In genomic region chr6:51002713-51003112, GRCm38 (mm10) we compare ENCODE assay signal across 19 mouse cellular contexts.
DNase-seq lines count a peak whose midpoint lies in the region; ATAC-seq lines count a peak whose summit lies in the region.
"Had no signal": no experiment of that assay in that cellular context is flagged by ENCODE, and none has a peak within 500 bp of the region (broad histone marks: within the 10 kb centered on the region; RNA-seq: fewer than 3 reads in every experiment).

No protein-coding gene starts in this region.

- no peak overlapping the region for H3K9ac ChIP-seq in neural tube, embryonic 11.5 days (ENCODE audit: low read length)
- H3K9ac ChIP-seq in neural tube, embryonic 15.5 days (replicated peaks), result no peak overlapping the region
- H3K9ac ChIP-seq in embryonic facial prominence, embryonic 15.5 days, result no peak overlapping the region
- no peak overlapping the region for H3K9ac ChIP-seq in intestine, embryonic 15.5 days
- H3K9ac ChIP-seq: stomach, embryonic 15.5 days had no signal

- no peak overlapping the region for H3K4me3 ChIP-seq in neural tube, embryonic 11.5 days (ENCODE audit: low read depth, low read length)
- no peak overlapping the region for H3K4me3 ChIP-seq in neural tube, embryonic 15.5 days (replicated peaks)
- H3K4me3 ChIP-seq in embryonic facial prominence, embryonic 15.5 days (replicated peaks), result no peak overlapping the region
- no peak overlapping the region for H3K4me3 ChIP-seq in intestine, embryonic 15.5 days (replicated peaks)
- H3K4me3 ChIP-seq: midbrain, embryonic 10.5 days; myocyte; stomach, embryonic 15.5 days had no signal

- no peaks in the 10 kb centered on the region for H3K36me3 ChIP-seq in neural tube, embryonic 11.5 days (ENCODE audit: control insufficient read depth, insufficient read depth, low read length)
- no peaks in the 10 kb centered on the region for H3K36me3 ChIP-seq in neural tube, embryonic 15.5 days
- H3K36me3 ChIP-seq in embryonic facial prominence, embryonic 15.5 days, result no peaks in the 10 kb centered on the region
- H3K36me3 ChIP-seq in intestine, embryonic 15.5 days, result no peaks in the 10 kb centered on the region
- H3K36me3 ChIP-seq: midbrain, embryonic 10.5 days; stomach, embryonic 15.5 days had no signal

- H3K27ac ChIP-seq in neural tube, embryonic 11.5 days (ENCODE audit: low read depth, low read length), result no peak overlapping the region
- no peak overlapping the region for H3K27ac ChIP-seq in neural tube, embryonic 15.5 days (replicated peaks)
- H3K27ac ChIP-seq in embryonic facial prominence, embryonic 15.5 days (replicated peaks), result peak overlapping the region; percentile 88
- no peak overlapping the region for H3K27ac ChIP-seq in intestine, embryonic 15.5 days
- H3K27ac ChIP-seq: stomach, embryonic 15.5 days had no signal

- H3K4me1 ChIP-seq in neural tube, embryonic 11.5 days (ENCODE audit: control insufficient read depth, insufficient read depth, low read length), result no peaks in the 10 kb centered on the region
- H3K4me1 ChIP-seq in neural tube, embryonic 15.5 days, result peaks cover 23% of the 10 kb centered on the region
- peaks cover 35% of the 10 kb centered on the region for H3K4me1 ChIP-seq in embryonic facial prominence, embryonic 15.5 days
- H3K4me1 ChIP-seq in intestine, embryonic 15.5 days (replicated peaks), result no peaks in the 10 kb centered on the region
- H3K4me1 ChIP-seq: stomach, embryonic 15.5 days had no signal

- H3K9me3 ChIP-seq in neural tube, embryonic 11.5 days (ENCODE audit: control insufficient read depth, low read length), result no peaks in the 10 kb centered on the region
- H3K9me3 ChIP-seq in neural tube, embryonic 15.5 days (replicated peaks), result no peaks in the 10 kb centered on the region
- no peaks in the 10 kb centered on the region for H3K9me3 ChIP-seq in embryonic facial prominence, embryonic 15.5 days (replicated peaks)
- H3K9me3 ChIP-seq in intestine, embryonic 15.5 days, result no peaks in the 10 kb centered on the region
- H3K9me3 ChIP-seq: midbrain, embryonic 10.5 days; stomach, embryonic 15.5 days had no signal

- peak; percentile 53 for DNase-seq in neural tube, embryonic 11.5 days (ENCODE audit: low spot score)
- peak; percentile 60 to 65 for DNase-seq in gastrocnemius, adult 8-10 months (ENCODE audit: low spot score in 2 of 2)
- DNase-seq in skeletal muscle tissue, adult 2 months (ENCODE audit: low read depth, low spot score), result peak; percentile 62
- no peak for DNase-seq in MN1 (ENCODE audit: low spot score)
- DNase-seq in left cerebral cortex, postnatal 36 days (ENCODE audit: low spot score in 2 of 2), result no peak
- DNase-seq: adrenal gland, adult 2 months; kidney, postnatal 14 days; layer of hippocampus, postnatal 36 days; lung, postnatal 10 days had no signal

- intact Hi-C loops in left cerebral cortex, postnatal 36 days (cut with DNase I), result no loop called here

- H3K27me3 ChIP-seq in neural tube, embryonic 11.5 days (ENCODE audit: control insufficient read depth, insufficient read depth, low read length), result no peaks in the 10 kb centered on the region
- no peaks in the 10 kb centered on the region for H3K27me3 ChIP-seq in neural tube, embryonic 15.5 days (replicated peaks)
- no peaks in the 10 kb centered on the region for H3K27me3 ChIP-seq in embryonic facial prominence, embryonic 15.5 days
- no peaks in the 10 kb centered on the region for H3K27me3 ChIP-seq in intestine, embryonic 15.5 days (replicated peaks)
- H3K27me3 ChIP-seq: Patski; stomach, embryonic 15.5 days had no signal

- no peak overlapping the region for H3K4me2 ChIP-seq in neural tube, embryonic 11.5 days (ENCODE audit: low read depth)
- no peak overlapping the region for H3K4me2 ChIP-seq in neural tube, embryonic 15.5 days
- H3K4me2 ChIP-seq in embryonic facial prominence, embryonic 15.5 days (replicated peaks), result 0 out of 2 replicates have a peak overlapping the region, but pooled peaks have one; percentile 2
- no peak overlapping the region for H3K4me2 ChIP-seq in intestine, embryonic 15.5 days (replicated peaks)
- H3K4me2 ChIP-seq: liver, embryonic 11.5 days; stomach, embryonic 15.5 days had no signal

- 56% methylated on average over 7 of the region's 7 CpGs for WGBS in neural tube, embryonic 11.5 days
- 52% methylated on average over 7 of the region's 7 CpGs for WGBS in neural tube, embryonic 15.5 days
- 24% methylated on average over 7 of the region's 7 CpGs for WGBS in embryonic facial prominence, embryonic 15.5 days
- 67% methylated on average over 7 of the region's 7 CpGs for WGBS in intestine, embryonic 15.5 days

- no peak for ATAC-seq in neural tube, embryonic 11.5 days (ENCODE audit: insufficient read depth, low FRiP score, low TSS enrichment)
- no peak for ATAC-seq in neural tube, embryonic 15.5 days (ENCODE audit: low FRiP score)
- ATAC-seq in embryonic facial prominence, embryonic 15.5 days (ENCODE audit: insufficient number of reproducible peaks, low FRiP score, low TSS enrichment, low read depth), result peak; percentile 87
- no peak for ATAC-seq in intestine, embryonic 15.5 days
- ATAC-seq: CD4-positive, CD25-positive, alpha-beta regulatory T cell, adult 4 months; inflammation-experienced regulatory T-cells, adult 6 months; Patski had no signal

Comparison
In these comparisons a context has a peak if more than half of its experiments do, and no peak if none do; other contexts are left out.
1. DNase-seq: peak in neural tube, embryonic 11.5 days (single experiment), gastrocnemius, adult 8-10 months (2 of 2) and skeletal muscle tissue, adult 2 months (single experiment); none in MN1 (single experiment) and left cerebral cortex, postnatal 36 days (0 of 2).